Mouse (Mus musculus) heart, adult 9 months (tissue): ENCODE data around the gene Mrps27.
"Not testable (repeated sequence)": the region's sequence is repeated elsewhere in the genome, so short reads cannot be mapped to it uniquely, and the experiment has no call there.

Experiments used
- DNase-seq, 2 experiments: peaks; one replicate each; pipeline ENCODE4 v3.0.0; 2022; ENCODE audit warnings: low spot score in 2 of 2

Gene Mrps27

GRCm38 (mm10) chr13:99344599-99345575 is at the start of gene Mrps27, which contains the start of gene Ptcd2:
TSS of gene Mrps27 (plus strand) at chr13:99344786.
TSS of gene Ptcd2 (minus strand) at chr13:99344705.
- DNase-seq: peak; percentile 97

DNA sequence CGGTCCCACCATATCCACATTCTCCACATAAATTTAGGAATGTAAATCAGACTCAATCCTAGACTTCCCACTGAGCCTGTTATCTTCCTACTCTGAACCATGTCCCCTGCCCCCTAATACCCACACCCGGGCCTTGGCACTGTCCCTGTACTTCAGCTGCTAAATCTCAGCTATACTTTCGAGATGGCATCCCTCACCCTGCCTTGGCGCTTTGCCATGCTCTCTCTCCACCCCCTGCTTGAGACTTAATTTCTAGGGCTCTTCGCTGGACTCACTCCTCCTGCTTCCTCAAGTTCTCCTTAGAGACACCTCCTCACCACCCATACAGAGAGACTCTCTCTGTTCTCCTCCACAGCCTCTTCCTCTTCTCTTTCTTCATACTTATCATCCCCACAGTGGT is 44.7 kb upstream of the Mrps27 start:
- DNase-seq: no peak

GRCm38 (mm10) chr13:99303846-99304245 is 40.7 kb upstream of the Mrps27 start:
- DNase-seq: no peak

DNA sequence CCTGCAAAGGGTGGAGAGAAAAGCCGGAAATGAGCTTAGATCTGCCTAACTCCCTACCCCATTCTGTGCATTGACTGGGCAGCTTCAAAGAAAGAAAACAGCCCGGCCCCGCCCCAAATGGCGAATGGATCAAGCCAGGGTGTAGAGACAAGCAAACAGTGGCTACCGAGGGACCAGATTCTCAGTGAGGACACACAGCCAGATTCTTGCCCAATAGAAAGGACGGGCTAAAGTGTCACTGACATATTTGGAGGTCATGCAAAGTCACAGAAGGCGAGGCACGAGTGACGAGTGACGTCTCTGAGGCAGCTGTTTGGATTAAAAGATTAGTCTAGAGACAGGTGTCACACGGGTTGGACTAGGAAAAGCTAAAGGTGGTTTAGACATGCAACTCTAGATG is 40.2 kb upstream of the Mrps27 start:
- DNase-seq: no peak

DNA sequence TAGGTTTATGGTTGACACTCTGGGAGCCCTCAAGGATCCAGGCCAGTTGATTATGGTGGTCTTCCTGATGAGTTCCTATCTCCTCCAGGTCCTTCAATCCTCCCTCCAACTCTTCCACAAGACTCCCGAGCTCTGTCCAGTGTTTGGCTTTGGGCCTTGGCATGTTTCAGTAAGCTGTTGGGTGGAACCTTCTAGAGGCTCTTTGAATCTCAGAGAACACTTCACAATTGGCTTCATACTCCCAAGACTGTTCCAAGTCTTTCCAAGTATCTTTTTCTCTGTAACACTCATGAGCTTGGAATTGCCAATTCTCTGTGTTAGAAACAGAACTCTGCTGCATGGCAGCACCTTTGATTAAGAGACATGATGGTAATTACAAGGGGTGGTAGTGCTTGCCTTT is 39.4 kb upstream of the Mrps27 start:
- peak; percentile 32 to 50 for DNase-seq

GRCm38 (mm10) chr13:99306164-99306563 is 38.4 kb upstream of the Mrps27 start:
- DNase-seq: no peak

DNA sequence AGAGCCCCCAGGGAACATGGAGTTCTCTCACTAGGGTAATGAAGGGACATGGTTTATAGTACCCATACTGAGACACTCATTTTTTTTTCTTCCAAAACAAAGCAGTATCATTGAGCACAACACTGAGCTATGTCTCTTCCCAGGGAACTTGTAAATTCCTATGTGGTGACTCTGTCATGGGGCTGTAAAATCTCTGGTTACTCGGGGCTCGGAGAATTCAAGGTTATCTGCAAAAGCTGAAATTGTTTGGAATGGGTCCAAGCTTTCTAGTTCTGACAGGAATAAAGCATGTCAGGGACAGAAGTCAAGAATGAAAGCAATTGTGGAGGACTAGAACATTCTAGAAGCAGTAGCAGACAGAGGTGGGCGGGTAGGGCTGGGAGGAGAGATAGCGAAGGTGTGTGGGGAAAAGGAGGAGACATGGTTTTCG is 36.6 kb upstream of the Mrps27 start:
- peak; percentile 56 to 60 for DNase-seq

GRCm38 (mm10) chr13:99308393-99308792 is 36.2 kb upstream of the Mrps27 start:
- DNase-seq: no peak

DNA sequence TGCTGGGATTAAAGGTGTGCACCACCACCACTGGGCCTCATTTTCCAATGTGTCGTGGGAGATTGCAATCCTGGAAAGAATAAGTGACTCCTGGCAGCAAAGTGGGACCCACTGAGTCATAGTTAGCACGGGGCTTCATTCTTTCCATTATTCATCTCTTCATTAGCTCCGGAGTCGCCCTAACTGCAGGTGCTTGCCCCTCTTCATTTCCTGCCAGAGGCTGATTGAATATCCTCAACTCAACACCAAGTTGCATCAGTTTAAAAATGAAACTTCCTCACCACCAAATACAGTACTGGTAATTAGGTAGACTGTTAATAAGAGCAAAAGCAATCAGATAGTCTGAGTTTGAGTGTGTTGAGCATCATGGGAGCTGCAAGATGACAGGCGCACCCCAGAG is 30.5 kb upstream of the Mrps27 start:
- no peak for DNase-seq

- DNase-seq: no peak
These were observed 29.9 kb upstream of the Mrps27 start for GRCm38 (mm10) chr13:99314657-99315181.

DNA sequence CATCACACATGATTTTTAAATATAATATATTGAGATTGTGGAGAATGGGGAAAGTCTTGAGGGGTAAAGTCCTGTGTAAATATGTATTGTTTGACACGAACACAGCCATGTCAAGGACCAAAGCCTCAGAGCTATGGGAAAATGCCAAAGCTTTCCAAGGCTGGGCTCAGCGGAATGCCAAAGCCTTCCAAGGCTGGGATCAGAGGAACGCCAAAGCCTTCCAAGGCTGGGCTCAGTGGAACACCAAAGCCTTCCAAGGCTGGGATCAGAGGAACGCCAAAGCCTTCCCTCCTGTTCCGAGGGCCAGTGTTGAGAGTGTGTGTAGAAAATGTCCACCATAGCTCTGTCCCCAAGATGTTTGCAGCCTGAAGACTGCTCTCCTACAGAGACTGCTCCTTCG is 28.2 kb upstream of the Mrps27 start:
- DNase-seq: no peak

GRCm38 (mm10) chr13:99317058-99317457 is 27.5 kb upstream of the Mrps27 start:
- peak in 1 of 2 experiments; percentile 47 for DNase-seq

- DNase-seq: no peak
These were observed 24.1 kb upstream of the Mrps27 start for GRCm38 (mm10) chr13:99320453-99320852.

GRCm38 (mm10) chr13:99322915-99323314 is 21.7 kb upstream of the Mrps27 start:
- DNase-seq: not testable (repeated sequence)

DNA sequence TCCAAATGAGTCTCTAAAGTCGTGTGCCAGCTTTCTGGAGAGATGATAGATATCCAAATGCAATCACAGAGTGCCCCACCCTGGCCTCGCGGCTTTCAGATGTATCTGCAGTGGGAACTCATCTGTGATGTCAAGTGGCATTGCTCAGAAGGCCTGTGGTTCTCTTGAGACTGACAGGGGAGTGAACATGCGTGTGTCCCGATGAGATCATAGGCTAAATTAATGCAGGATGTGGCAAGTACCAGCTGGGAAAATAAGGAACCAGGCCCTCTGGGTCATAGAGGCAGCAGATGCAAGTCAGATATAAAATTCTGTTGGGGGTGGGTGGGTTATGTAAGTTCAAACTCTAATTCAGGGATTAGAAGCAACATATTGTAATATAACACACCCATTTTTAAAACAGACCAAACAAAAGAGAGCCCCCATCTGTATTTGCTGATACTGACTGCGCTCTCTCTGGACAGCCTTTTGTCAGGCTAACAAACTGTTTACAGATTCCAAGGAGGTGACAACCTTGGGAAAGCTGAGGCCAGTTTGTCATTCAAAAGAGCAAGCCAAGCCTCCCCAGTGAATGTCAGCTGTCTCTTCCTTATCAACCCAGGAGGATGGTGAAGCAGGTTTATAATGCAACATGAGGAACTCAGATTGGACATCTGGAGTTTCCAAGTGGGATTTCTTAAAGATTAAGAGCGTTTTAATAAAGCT is 20.8 kb upstream of the Mrps27 start:
- DNase-seq: peak; percentile 60 to 71

DNA sequence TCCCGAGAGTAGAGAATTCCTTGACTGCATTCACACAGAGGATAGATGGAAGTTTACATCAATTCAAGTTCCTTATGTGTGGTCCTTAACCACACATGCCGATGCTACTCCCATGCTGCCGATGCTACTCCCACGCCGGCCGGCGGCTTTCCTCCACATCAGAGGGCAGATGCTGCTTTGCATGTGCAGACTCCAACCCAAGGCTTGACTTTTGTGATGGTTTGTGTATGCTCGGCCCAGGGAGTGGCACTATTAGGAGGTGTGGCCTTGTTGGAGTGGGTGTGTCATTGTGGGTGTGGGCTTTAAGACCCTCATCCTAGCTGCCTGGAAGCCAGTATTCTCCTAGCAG is 20.3 kb upstream of the Mrps27 start:
- not testable (repeated sequence) for DNase-seq

GRCm38 (mm10) chr13:99331255-99331654 is 13.3 kb upstream of the Mrps27 start:
- DNase-seq: no peak

- peak in 1 of 2 experiments; percentile 23 for DNase-seq
These were observed 7.1 kb upstream of the Mrps27 start for GRCm38 (mm10) chr13:99337510-99337909.

GRCm38 (mm10) chr13:99341504-99341903 is 3.1 kb upstream of the Mrps27 start:
- no peak for DNase-seq

DNA sequence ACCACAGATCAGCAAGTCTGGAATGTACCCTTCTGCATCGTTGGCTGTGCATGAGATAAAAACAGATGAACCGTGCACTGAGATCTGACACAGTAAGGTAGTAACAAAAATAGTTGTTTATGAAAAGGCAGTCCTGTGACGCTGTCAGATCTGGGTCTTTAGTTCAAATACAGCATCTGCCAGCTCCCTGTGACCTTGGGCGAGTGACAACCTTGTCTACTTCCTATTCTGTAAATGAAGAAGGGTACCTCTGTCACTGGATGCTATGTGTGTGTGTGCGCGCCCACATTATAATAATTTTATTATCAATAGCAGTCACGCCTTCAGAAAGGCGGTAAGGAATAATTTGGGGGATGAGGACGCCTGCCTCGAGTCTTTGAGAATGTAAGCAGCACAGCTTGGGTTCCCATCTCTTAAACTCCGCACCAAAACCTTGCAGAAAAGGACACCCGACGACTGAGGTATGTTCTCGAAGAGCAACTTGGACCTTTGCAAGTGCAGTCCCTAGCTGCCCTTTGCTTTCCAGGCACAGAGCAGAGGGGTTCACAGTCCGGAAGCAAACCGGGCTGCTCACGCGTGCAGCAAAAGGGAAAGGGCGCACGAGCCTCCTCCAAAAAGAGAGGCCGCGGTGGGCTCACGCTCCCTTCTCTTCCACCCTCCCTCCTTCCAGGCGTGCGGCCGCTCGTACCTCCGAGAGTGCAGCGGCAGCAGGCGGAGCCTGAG is 549 bp upstream of the Mrps27 start:
- no peak for DNase-seq

- no peak for DNase-seq
These were observed 5.4 kb downstream of the Mrps27 start for GRCm38 (mm10) chr13:99350009-99350408.

DNA sequence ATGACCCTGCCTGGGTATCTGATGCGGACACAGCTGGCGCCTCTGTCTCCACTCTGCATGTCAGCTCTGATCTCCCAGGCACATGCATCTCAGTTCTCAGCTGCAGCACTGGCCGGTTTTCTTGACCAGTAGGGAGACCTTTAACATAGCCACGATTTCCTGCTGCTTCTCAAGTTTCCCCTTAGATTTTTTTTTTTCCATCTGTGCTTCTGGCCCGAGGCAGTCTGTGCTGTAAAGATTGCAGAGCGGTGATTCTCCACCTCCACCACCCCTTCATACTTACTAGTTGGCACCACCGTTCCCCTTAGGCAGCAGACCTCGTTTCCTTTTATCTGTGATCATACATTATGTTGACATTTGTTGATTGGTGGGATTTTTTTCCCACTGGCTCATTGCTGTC is 6.6 kb downstream of the Mrps27 start:
- no peak for DNase-seq
